Mouse (Mus musculus): Measurements from ENCODE around the gene Stag1. TPM values are rescaled to one million over a fixed set of nuclear protein-coding genes. Genes with fewer than 3 reads are reported as not detected.

Stag1 gene
- polyA plus RNA-seq, 1 experiment from 2014 or later = 82.1 TPM

DNA sequence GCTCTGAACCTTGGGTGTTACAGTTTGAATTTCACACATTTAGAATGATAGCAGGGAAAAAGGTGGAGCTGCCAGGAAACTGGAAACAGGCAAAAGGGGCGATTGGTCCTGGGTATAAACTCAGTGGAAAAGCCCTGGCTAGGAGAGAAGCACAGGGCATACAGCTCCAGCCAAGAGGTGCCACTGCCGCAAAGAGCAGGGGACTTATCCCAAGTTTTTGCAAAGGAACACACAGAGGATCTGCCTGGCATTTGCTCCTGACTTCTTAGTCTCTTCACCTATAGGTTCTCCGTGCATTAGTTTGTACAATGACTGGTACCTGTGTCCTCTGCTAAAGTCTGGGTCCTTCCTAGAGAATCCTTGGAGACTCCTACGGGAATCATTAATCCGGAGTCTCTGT, 5.6 kb downstream of the Stag1 start:
- DNase-seq (ENCODE audit: low spot score) = no peak

- no peak for DNase-seq (ENCODE audit: low spot score)
These were observed 7.9 kb downstream of the Stag1 start for GRCm38 (mm10) chr9:100605522-100605921.

DNA sequence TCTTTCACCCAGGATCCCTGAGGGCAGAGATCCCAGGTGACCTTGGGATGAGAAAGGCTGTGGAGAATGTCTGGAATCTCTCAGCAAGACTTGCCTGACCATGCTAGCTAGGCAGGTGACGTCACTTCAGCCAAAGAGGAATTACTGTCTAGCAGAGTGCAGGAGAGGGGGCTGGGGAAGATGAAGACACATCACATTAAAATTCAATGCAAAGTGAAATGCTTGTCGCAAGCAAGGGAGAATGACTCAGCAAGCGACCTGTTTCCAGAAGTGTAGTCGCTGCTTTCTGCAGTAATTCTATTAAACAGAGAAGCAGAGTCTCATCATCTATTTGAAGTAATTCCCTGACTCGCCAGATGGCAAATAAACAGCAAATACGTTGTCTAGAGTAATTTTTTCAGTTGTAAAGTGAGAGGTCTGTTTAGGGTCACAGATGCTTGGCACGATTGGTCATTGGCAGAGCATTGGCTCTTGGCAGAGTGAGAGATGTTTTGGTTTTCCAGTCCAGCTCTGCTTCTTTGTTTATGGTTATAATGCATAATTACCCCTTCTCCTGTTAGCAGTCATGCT, 8.5 kb downstream of the Stag1 start:
- no peak for DNase-seq (ENCODE audit: low spot score)

GRCm38 (mm10) chr9:100613501-100614071, 16.0 kb downstream of the Stag1 start:
- no peak for DNase-seq (ENCODE audit: low spot score)

GRCm38 (mm10) chr9:100616947-100617346, 19.3 kb downstream of the Stag1 start:
- no peak for DNase-seq (ENCODE audit: low spot score)

GRCm38 (mm10) chr9:100626258-100626657, 28.7 kb downstream of the Stag1 start:
- DNase-seq (ENCODE audit: low spot score) = no peak

DNA sequence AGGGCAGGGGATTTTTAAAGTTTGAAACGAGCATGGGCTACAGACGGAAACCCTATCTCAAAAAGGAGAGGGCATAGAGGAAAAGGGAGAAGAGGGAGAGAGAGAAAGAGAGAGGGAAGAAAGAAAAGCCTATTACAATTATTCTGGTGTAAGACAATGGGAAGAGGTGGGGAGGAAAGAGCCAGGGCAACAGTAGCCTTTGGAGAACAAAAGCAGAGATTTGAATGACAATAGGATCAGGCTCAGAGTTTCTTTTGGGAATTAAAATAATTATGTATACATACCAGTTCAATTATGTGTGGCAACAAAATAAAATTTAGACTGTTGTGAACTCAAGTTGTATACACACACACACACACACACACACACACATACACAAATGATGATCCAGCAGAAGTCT, 43.2 kb downstream of the Stag1 start:
- DNase-seq (ENCODE audit: low spot score) = no peak

- no peak for DNase-seq (ENCODE audit: low spot score)
These were observed 43.9 kb downstream of the Stag1 start for GRCm38 (mm10) chr9:100641391-100642085.

- DNase-seq (ENCODE audit: low spot score) = no peak
These were observed 44.7 kb downstream of the Stag1 start for GRCm38 (mm10) chr9:100642186-100642839.

DNA sequence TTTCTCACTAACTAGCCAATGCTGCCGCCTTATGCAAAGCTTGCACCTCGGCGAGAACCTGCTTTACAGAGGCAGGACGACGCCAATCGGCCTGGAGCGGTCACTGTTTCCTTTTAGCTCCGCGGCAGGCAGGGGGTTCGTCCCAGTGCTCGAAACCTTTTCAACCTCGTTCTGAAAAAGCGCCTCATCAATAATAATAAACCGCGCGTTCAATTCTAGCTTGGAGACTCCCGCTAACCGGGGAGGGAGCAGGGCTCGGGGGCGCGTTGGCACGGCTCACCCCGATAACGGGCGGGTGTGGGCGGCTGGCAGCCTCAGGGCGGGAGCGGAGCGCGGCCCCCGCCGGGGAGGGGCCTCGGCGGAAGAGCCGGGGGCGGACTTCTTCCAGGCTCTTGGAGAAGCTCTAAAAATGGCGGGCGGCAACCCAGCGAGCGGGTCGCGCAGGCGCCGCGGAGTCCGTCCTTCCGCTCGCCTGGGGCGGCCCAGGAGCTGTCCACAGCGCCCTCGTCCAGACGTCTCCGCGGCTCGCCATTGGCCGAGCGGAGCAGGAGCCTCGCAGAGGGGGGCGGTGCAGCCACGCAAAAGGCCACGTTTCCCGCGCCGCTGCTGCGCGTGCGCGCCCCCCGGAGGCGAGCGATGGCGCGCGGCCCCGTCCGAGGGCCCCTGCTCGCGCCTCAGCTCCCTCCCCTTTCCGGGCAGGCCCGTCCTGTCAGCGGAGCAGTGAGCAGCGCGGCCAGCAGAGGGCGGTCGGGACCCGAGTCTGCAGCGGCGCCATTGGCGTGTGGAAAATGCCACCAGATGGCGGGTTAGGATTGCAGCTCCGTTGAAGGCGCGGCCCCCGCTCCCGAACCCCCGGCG, 45.5 kb downstream of the Stag1 start:
- DNase-seq (ENCODE audit: low spot score) = peak; percentile 98

GRCm38 (mm10) chr9:100644071-100644771, 46.6 kb downstream of the Stag1 start:
- DNase-seq (ENCODE audit: low spot score) = peak; percentile 68

DNA sequence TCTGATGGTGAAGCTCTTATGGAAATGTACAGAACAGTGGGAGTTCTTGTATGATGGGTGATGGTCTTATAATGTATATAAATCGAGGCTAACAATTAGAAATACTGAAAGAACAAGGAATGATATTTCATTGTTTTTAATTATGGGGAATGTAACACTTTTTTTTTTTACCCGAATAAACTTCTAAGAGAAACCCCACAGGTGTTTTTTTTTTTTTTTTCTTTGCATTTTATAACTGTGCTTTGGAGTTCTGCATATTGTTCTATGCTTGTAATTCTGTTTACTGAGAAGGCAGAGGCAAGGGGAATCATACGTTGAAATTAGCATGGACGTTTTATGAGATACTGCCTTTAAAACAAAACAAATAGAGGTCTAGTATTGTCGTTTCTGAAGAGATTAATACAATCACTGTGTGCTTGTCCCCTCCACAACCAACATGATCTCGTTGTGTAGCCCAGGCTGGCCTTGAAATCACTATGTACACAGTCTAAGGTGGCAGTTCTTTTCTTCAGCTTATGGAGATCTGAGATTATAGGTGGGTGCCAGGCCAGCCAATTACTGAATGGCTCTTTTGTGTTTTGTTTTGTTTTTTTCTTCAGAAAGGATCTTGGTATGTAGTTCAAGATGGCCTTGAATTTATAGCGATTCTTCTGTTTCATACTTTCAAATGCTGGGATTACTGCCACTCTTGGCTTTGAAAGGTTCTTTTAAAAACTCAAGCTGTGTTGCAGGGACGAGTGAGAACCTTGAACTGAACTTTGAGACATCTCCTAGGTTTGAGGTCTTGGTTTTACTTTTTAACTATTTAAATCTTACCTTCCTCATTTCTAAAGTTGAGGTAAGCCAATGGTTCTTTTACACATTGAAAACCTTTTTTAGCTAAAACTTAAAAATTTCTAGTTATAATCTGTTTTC, 47.7 kb downstream of the Stag1 start:
- no peak for DNase-seq (ENCODE audit: low spot score)

DNA sequence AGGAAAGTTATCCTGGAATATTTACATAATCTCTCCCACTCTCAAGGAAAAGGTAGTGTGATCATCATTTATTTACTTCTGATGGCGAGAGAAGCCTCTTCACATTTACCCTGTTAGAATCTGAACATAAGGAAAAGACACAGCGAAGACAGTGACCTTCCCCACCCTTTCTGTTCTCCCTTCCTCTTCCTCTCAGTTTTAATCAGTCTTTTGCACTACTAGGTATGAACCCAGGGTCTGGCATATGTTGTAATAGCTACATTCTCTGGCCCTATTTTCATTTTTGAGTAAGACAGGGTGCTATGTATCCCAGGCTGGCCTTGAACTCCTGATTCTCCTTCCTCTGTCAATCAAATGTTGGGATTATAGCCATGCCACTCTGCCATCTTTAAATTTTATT, 48.7 kb downstream of the Stag1 start:
- no peak for DNase-seq (ENCODE audit: low spot score)

- DNase-seq (ENCODE audit: low spot score) = no peak
These were observed 50.3 kb downstream of the Stag1 start for GRCm38 (mm10) chr9:100647774-100648323.

DNA sequence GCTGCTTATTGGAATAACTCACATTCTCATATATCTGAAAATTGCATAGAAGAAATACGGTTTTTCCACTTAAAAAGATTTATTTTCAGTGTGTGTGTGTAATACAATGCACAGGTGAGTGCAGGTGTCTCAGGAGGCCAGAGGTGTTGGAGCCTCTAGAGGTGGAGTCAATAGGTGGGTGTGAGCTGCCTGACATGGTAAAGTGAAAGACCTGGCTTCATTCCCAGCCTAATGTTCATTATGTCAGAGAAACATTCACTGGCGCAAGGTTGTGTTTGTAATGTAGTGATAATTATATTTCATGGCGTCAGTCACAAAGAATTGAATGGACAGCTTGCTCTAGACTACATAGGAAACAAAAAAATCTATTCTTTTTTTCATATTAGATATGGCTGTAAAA, 56.5 kb downstream of the Stag1 start:
- no peak for DNase-seq (ENCODE audit: low spot score)

DNA sequence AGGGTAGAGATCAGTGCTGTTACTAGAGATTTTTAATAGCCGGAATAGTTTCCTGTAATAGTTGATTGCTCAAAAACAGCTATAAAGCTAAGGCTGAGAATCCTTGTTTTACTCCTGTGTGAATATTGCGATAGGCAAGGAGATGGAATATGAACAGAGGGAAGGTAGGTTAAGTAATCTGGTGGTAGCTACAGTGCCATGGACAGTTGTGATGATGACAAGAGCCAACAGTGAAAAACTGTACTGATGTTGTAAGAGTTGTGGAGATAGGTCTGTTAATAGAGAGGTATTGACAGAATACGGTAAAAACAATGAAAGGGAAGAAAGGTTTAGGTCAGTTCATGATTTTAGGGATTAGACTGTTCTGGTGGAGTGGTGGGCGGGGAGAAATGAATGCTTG, 58.5 kb downstream of the Stag1 start:
- no peak for DNase-seq (ENCODE audit: low spot score)

DNA sequence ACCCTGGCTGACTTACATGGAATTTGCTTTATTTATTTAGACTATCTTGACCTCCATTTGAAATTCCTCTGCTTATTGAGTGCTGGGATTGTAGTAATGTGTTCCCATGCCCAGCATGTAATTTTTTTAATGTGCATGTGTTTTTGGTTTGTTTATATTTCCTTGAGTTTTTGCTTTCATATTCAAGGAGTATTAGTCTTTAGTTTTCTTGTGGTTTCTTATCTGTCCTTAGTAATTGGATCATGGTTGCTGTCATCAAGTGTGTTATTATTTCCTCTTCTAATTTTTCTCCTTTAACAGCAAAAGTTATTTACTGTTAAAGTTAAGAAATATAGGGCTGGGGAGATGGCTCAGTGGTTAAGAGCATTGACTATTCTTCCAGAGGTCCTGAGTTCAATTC, 63.0 kb downstream of the Stag1 start:
- no peak for DNase-seq (ENCODE audit: low spot score)

- DNase-seq (ENCODE audit: low spot score) = no peak
These were observed 66.0 kb downstream of the Stag1 start for GRCm38 (mm10) chr9:100663473-100664134.

DNA sequence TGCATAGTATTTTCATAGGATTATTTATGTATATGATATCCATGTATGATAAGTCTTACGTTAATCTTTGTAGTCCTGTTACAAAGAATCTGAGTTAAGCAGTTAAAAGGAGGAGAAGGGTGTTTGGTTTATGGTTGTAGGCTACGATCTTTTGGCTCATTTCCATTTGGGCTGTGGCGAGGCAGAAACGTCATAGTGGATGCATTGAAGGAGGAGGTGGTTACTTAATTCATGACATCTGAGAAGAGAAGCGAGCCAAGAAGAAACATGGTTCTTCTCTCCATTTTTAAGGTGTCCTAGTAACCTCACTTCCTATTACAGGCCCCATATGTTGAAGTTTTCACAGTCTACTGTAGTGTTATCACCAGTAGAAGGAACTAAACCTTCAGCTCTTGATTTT, 72.6 kb downstream of the Stag1 start:
- no peak for DNase-seq (ENCODE audit: low spot score)

Data from thymus, postnatal 0 days (tissue).